Mouse (Mus musculus) layer of hippocampus, postnatal 14 days (tissue): ENCODE data around the gene Kcnv2. TPM values are rescaled to one million over a fixed set of nuclear protein-coding genes. Genes with fewer than 3 reads are reported as not detected.
A peak's percentile ranks its signal among the peaks of the same experiment; 100 is the strongest.

Source experiments
- DNase-seq, 2 experiments: peaks; one replicate each; pipeline ENCODE4 v3.0.0; 2021 to 2022; ENCODE audit warnings: low spot score in 2 of 2, mixed read lengths in 1 of 2
- total RNA-seq, 2 experiments: library from RNA; stranded (reverse); gene quantifications; 2 replicates each; pipeline ENCODE4 v1.2.3; 2021

The Kcnv2 gene
- total RNA-seq, 2 experiments from 2014 or later: 0.25 TPM; not detected in 1

- no peak for DNase-seq
These were observed 41.5 kb downstream of the Kcnv2 start for GRCm38 (mm10) chr19:27363891-27364290.

GRCm38 (mm10) chr19:27364521-27364931, 42.1 kb downstream of the Kcnv2 start:
- no peak for DNase-seq

GRCm38 (mm10) chr19:27366113-27366746, 43.8 kb downstream of the Kcnv2 start:
- no peak for DNase-seq

GRCm38 (mm10) chr19:27369461-27370135, 47.2 kb downstream of the Kcnv2 start:
- no peak for DNase-seq

GRCm38 (mm10) chr19:27370174-27370573, 47.8 kb downstream of the Kcnv2 start:
- no peak for DNase-seq

- no peak for DNase-seq
These were observed 48.4 kb downstream of the Kcnv2 start for GRCm38 (mm10) chr19:27370784-27371183.

GRCm38 (mm10) chr19:27379712-27380401, 57.5 kb downstream of the Kcnv2 start:
- no peak for DNase-seq

- DNase-seq: peak in 1 of 2 experiments; percentile 54
These were observed 59.7 kb downstream of the Kcnv2 start for GRCm38 (mm10) chr19:27382131-27382530.

- DNase-seq: no peak
These were observed 60.9 kb downstream of the Kcnv2 start for GRCm38 (mm10) chr19:27383266-27383665.

- DNase-seq: no peak
These were observed 62.9 kb downstream of the Kcnv2 start for GRCm38 (mm10) chr19:27385304-27385703.

Other genes starting within 250 kb of the Kcnv2 start
- gene Vldlr, start 106.1 kb upstream of the Kcnv2 start, total RNA-seq: 10 to 100 TPM; 49.5 to 50.4 TPM
- 10 to 100 TPM; 64.0 to 68.9 TPM for gene Pum3, start 107.2 kb downstream of the Kcnv2 start, total RNA-seq